Mouse (Mus musculus) small intestine, adult 2 months (tissue): ENCODE data around the gene Foxp1.

Experiments
- CTCF ChIP-seq: fragments of 200-500 bp; IDR thresholded peaks from 2 replicates; pipeline ENCODE4 v1.5.1; 2012; ENCODE audit warnings: low read depth, mild to moderate bottlenecking, control low read depth, inconsistent platforms, low read length, moderate library complexity, mixed read lengths; ENCODE audit not compliant: insufficient replicate concordance, insufficient read length; ENCODE audit errors: extremely low read depth
- POLR2A ChIP-seq: fragments of 200-500 bp; IDR thresholded peaks from 2 replicates; pipeline ENCODE4 v1.6.1; 2012; ENCODE audit warnings: low read depth, mild to moderate bottlenecking, control low read depth, inconsistent platforms, low read length, moderate library complexity

DNA sequence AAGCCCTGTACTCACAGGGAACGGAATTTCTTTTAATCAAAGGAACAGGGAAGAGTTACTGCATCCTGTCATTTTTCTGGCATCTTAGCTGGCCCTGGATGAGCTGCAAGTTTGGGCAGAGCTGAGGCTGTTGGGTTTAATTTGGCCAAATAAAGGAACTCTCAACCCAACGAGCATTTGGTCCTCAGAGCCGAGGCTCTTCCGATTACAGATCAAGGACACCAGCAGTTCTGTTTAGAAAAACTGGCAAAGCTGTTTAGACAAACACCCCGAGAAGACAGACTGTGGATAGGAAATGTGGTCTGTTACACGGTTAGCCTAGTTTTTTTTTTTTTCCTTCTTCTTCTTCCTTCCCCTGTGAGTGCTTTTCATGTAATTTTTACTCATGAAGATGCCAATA, 158.0 kb downstream of the Foxp1 start:
- TF ChIP-seq CTCF: no peak
- TF ChIP-seq POLR2A: no peak
